Mouse (Mus musculus): ENCODE measurements at regions not wholly inside any gene's neighbourhood (a gene's known extent, or its start where the extent isn't known, plus 50 kb on each side); places are given as distances from the start of the nearest gene placed in this dataset.

DNA sequence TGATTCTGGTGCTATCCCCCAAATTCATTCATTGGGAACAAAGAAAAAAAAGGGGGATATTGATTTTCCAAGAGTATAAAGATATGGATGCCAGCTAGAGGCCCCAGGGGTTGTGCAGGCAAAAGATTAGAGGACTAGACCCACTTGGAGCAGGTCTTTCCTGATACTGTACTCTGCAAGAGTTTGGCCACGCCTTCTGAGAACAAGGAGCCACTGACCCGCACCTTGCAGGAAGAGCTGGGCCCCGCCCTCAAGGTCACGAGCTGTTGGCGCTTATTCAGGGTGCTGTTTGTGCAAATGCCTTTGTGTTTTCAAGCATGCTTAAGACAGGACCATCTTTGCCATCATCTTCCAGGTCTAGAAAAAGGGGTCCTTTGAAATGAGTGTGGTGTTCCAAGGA is 54.5 kb upstream of the Slc7a1 start:
- no peak for DNase-seq

DNA sequence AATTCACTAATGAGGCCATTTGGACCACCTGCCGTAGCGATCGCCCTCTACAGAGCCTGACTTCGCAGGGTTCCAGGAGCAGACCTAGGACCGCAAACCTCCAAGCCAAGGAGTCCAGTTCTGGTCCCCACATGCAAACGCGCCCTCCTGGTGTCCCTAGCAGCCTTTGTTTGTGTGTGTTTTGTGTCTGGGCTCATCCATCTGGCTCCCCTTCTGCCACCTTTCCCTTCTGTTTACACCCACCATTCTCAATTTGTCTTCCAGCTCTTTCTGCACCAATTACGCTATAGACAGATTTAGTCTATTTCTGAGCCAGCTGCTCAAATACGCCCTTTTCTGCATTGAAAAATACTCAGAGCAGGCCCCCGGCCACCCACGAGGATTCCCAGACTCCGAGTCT is 54.1 kb upstream of the Slc7a1 start:
- no peak for DNase-seq

DNA sequence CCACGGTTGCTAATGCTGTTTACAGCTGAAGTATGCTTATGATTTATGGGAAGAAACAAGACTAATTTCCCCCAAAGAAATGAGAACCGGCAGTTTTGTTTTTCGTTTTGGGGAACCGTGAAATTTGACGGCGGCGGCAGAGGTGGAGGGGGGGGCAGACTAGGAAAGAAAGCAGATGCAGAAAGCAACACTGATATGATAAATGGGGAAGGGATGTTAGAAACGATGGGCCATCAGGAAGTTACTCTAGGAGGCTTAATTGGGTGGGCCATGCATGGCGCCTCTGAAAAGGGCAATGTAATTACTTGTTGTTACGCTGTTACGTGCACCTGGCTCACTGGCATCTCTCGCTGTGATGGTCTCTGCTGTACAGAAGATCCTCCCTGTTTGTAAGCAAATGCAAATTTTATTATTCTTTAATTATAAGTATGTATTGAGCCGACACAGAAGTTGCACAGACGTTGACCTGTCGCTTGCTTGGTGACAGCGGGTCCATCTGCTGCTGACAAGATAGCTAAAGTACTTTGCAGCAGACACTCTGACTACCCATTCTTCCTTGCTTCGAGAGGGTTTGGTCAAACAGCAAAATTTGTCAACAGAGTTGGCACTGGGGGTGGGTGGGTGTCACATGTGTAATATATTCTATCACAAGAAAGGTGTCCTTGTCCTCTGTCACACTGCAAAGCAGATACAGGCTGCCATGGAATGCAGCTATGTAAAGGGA is 53.4 kb upstream of the Slc7a1 start:
- DNase-seq, result no peak

DNA sequence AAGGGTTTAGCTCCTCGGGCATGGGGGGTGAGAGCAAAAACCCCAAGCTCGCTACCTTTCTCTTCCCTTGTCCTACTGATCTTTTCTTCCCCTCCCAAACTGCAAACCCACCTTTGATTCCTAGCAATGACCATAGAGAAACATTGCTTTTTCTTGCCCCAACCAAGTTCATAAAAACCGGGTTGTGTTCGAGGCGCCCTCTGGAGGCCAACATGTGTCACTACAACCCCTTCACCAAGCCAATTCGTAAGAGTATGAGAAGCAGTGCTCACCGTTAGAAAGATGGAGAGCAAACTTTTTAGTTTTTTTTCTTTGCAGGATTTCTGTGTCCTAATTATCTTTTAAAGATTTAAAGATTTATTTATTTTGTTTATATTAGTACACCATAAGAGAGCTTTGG is 52.1 kb upstream of the Slc7a1 start:
- peak; percentile 68 for DNase-seq

DNA sequence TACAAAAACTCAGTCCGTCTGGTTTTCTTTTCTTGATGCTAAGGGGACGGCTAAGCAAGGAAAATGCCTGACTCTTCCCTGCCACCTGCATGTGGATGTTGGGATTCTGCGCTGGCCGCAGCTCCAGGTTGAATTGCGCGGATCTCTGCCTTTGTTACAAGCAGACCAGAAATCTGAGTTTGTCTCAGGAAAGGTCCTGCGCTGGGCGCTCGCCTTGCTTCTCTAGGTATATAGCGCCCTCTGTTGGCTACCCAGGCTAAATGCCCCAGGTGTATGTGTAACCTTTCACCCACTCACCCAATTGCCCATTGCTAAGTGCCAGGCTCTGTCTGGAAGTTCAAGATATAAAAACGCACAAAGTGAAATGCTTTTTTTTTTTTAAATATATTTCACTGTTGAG is 51.2 kb upstream of the Slc7a1 start:
- peak; percentile 55 for DNase-seq

Data from gastrocnemius, postnatal 10 days (tissue).